Mouse (Mus musculus) kidney, postnatal 0 days (tissue): ENCODE data around the gene Pdgfd. TPM values are rescaled to one million over a fixed set of nuclear protein-coding genes. Genes with fewer than 3 reads are reported as not detected.

Experiments used
- ATAC-seq: fragments of 200-750 bp; cut with Nextera tagmentation; replicated peaks from 2 replicates; pipeline ENCODE4 v1.8.0; 2017; ENCODE audit warnings: low read depth, moderate number of reproducible peaks, moderate TSS enrichment, moderate library complexity; ENCODE audit not compliant: low FRiP score
- DNase-seq: peaks from one replicate; pipeline ENCODE4 v3.0.0-alpha.2; 2016; ENCODE audit warnings: low spot score
- H3K27ac ChIP-seq: fragments of 300-500 bp; sonication (generic); 2 replicates; pipeline ENCODE4 v1.5.1; 2014; ENCODE audit warnings: mild to moderate bottlenecking
- H3K27me3 ChIP-seq: fragments of 300-500 bp; sonication (generic); 2 replicates; pipeline ENCODE4 v1.6.1; 2014; ENCODE audit warnings: low read length, mixed read lengths; ENCODE audit not compliant: insufficient read depth
- H3K36me3 ChIP-seq: fragments of 300-500 bp; sonication (generic); 2 replicates; pipeline ENCODE4 v1.6.1; 2014; ENCODE audit warnings: low read length, mixed read lengths; ENCODE audit not compliant: insufficient read depth
- H3K4me1 ChIP-seq: fragments of 300-500 bp; sonication (generic); replicated peaks from 2 replicates; pipeline ENCODE4 v1.6.1; 2014; ENCODE audit warnings: antibody characterized with exemption, low read length, mixed read lengths; ENCODE audit not compliant: insufficient read depth
- H3K4me2 ChIP-seq: fragments of 300-500 bp; sonication (generic); 2 replicates; pipeline ENCODE4 v1.6.1; 2014; ENCODE audit warnings: mild to moderate bottlenecking, low read length, moderate library complexity, mixed read lengths
- H3K4me3 ChIP-seq: fragments of 300-500 bp; sonication (generic); replicated peaks from 2 replicates; pipeline ENCODE4 v1.5.1; 2014; ENCODE audit warnings: low read depth, low read length
- H3K9ac ChIP-seq: fragments of 300-500 bp; sonication (generic); 2 replicates; pipeline ENCODE4 v1.6.1; 2014; ENCODE audit warnings: low read depth, low read length
- H3K9me3 ChIP-seq: fragments of 300-500 bp; sonication (generic); replicated peaks from 2 replicates; pipeline ENCODE4 v1.6.1; 2016; ENCODE audit warnings: low read length, inconsistent platforms, mixed read lengths
- CTCF ChIP-seq: IDR thresholded peaks from 2 replicates; pipeline ENCODE4 v1.5.1; 2016; ENCODE audit warnings: antibody characterized with exemption, low read depth, mild to moderate bottlenecking, moderate library complexity
- whole genome bisulfite sequencing: fragments of 180-500 bp; shearing (Covaris S2); extraction: QIAGEN DNeasy Blood & Tissue Kit; methylation state at CpG from one replicate; pipeline ENCODE4 v1.1.7; 2014; 5-methylcytosine and 5-hydroxymethylcytosine counted together
- polyA plus RNA-seq: library from polyadenylated mRNA; unstranded; fragments of >200 nt; fragmentation: Nextera tagmentation; extraction: Ambion mirVana; gene quantifications from 2 replicates; pipeline ENCODE4 v1.2.1, GENCODE M21; 2015

The Pdgfd gene
- polyA plus RNA-seq, 1 experiment from 2014 or later = 21.5 TPM

DNA sequence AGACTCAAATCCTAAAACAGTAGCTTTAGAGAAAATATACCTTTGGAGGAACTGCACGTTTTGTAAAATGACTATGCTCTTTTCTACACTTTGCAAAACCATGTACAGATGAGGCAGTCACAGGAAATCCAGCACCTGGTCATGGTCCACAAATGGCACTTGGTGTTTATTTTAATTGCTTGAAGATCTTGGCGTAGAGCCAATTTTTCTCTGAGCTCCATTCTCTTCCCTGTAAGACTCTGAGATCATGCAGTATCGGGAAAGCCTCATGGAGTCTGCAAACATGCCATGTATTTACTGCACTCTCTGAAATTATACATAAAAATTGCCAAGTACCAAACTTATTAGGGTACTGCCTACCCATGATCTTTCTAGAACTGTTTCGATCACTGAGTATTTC lies 176.5 kb downstream of the Pdgfd start:
- TF ChIP-seq CTCF = no peak
- Histone ChIP-seq H3K4me3 (no peak overlapping the region), H3K9ac (no peak overlapping the region), H3K27me3 (no peaks in the 10 kb centered on the region), H3K4me2 (no peak overlapping the region), H3K4me1 (no peaks in the 10 kb centered on the region), H3K27ac (no peak overlapping the region), H3K36me3 (no peaks in the 10 kb centered on the region), H3K9me3 (no peaks in the 10 kb centered on the region)
- ATAC-seq = peak; percentile 66; the same call in 1 of the 2 replicates
- WGBS = 44% methylated on average over 4 of the region's 4 CpGs
- DNase-seq = peak; percentile 73

DNA sequence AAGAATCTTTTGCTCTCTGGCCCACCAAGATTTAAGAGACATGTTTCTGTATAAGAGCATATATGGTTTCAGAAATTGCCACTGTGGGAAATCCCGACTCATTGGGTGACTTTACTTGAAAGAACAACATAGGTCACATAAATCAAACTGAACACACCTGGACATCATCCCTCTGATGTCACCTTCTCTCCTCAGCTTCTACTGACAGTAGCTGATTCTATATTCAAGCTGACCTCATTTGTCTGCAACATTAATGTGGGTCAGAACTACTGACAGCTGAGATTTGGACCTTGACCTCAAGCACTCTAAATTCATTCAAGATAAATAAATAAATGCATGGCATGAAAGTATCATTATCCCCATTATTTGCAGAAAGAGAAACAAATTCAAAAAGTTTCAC lies 177.0 kb downstream of the Pdgfd start:
- H3K27ac ChIP-seq = no peak overlapping the region
- no peaks in the 10 kb centered on the region for H3K36me3 ChIP-seq
- no peak for TF ChIP-seq CTCF
- H3K4me1 ChIP-seq = no peaks in the 10 kb centered on the region
- no peak for DNase-seq
- H3K9ac ChIP-seq = no peak overlapping the region
- H3K9me3 ChIP-seq = no peaks in the 10 kb centered on the region
- no peaks in the 10 kb centered on the region for H3K27me3 ChIP-seq
- no peak overlapping the region for H3K4me2 ChIP-seq
- WGBS = 30% methylated on average over 1 of the region's 1 CpGs
- no peak for ATAC-seq
- no peak overlapping the region for H3K4me3 ChIP-seq

DNA sequence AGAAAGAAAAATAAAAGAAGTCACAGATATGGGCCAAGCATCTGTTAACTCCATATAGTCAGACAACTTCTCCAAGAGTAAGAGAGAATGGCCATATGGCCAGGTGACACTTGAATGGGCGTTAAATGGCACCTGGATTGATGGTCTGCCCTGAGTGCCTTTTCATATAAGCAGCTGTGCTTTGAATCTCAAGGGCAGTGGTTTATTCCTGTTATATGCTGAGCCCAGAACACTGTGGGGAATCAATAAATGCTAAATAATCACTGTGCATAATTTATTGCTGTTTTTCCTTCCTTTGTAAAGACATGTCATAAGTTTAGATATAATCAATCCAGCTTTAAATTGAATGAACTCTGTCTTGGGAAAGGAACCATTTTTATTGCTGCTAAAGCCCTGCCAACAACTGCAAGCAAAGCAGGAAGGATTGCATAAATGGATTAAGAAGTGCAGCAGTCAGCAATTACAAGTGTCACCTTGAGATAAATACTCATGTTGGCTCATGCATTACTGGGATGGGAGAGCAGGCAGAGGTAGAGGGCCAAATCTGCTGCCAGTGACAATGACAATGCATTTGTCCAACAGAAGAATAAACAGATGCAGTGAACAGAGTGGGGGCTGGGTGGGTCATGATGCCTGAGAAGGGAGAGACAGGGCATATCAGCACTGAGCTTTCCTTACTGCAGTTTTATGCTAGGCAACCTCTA lies 185.0 kb downstream of the Pdgfd start:
- H3K9me3 ChIP-seq = no peaks in the 10 kb centered on the region
- H3K4me3 ChIP-seq = no peak overlapping the region
- no peaks in the 10 kb centered on the region for H3K4me1 ChIP-seq
- no peak overlapping the region for H3K9ac ChIP-seq
- H3K4me2 ChIP-seq = no peak overlapping the region
- DNase-seq (no peak), ATAC-seq (no peak)
- no peak for TF ChIP-seq CTCF
- WGBS = 38% methylated on average over 1 of the region's 1 CpGs
- H3K27ac ChIP-seq = no peak overlapping the region
- no peaks in the 10 kb centered on the region for H3K27me3 ChIP-seq
- H3K36me3 ChIP-seq = no peaks in the 10 kb centered on the region

DNA sequence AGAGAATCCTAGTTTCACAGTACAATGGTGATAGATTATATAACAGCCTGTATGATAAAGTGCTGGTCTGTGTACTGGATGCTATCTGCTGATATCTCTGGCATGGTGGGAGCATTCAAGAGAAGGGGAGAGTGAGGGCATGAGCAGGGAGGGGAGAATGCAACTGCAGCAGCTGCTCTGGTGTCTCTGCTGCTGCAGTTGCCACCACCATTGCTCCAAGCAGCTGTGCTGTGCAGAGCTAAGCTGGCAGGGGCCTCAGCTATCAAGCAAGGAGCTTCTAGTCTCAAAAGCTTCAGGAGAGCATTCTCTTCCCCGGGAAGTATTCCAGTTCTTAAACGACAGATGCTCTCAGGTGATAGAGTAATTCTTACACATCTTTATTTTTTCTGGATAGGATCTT lies 192.4 kb downstream of the Pdgfd start:
- no peaks in the 10 kb centered on the region for H3K36me3 ChIP-seq
- no peak for ATAC-seq
- H3K4me2 ChIP-seq = no peak overlapping the region
- no peak for TF ChIP-seq CTCF
- no peaks in the 10 kb centered on the region for H3K27me3 ChIP-seq
- H3K9me3 ChIP-seq = no peaks in the 10 kb centered on the region
- 94% methylated on average over 2 of the region's 2 CpGs for WGBS
- H3K4me3 ChIP-seq = no peak overlapping the region
- H3K4me1 ChIP-seq = no peaks in the 10 kb centered on the region
- H3K27ac ChIP-seq = no peak overlapping the region
- DNase-seq = no peak
- H3K9ac ChIP-seq = no peak overlapping the region

DNA sequence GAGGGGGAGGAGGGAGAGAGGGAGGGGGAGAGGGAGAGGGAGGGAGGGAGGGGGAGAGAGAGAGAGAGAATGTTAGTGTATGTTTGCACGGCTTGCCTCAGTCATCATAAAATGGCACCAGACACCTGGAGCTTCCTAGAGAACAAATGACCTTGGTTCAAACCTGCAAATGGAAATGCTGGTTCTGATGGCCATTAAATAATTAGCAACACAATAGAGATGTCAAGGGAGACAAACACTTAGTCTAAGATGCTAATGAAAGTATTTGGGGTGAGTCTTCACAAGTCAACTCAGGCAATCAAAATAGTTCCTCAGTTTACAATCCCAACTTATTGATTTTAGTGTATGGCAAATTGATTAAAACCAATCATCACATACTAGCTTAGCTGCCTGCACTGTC lies 198.2 kb downstream of the Pdgfd start:
- no peaks in the 10 kb centered on the region for H3K9me3 ChIP-seq
- no peaks in the 10 kb centered on the region for H3K27me3 ChIP-seq
- H3K4me2 ChIP-seq = no peak overlapping the region
- H3K9ac ChIP-seq = no peak overlapping the region
- no peaks in the 10 kb centered on the region for H3K36me3 ChIP-seq
- H3K4me3 ChIP-seq = no peak overlapping the region
- no peak overlapping the region for H3K27ac ChIP-seq
- no peak for TF ChIP-seq CTCF
- no peak for ATAC-seq
- H3K4me1 ChIP-seq = no peaks in the 10 kb centered on the region
- no peak for DNase-seq
- WGBS = 22% methylated on average over 1 of the region's 1 CpGs

DNA sequence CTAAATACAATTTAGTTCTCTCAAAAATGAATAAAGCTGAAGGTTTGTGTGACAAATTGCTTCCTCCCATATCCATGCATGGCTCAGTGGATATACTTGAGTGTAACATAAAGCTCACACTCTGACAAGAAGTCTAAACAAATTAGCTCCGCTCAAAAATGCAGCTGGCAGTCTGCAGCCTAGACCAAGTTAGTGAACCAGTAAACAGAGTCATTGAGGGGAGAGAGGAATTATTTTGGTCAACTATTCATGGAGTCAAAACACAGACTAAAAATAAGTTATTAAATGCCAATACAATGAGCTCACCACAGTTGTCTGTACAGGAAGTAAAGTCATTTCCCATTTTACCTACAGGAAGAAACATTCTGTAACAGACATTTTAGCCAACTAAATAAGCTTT lies 233.4 kb downstream of the Pdgfd start:
- ATAC-seq (no peak), DNase-seq (peak; percentile 42)
- H3K36me3 ChIP-seq = no peaks in the 10 kb centered on the region
- no peaks in the 10 kb centered on the region for H3K9me3 ChIP-seq
- 7% methylated on average over 1 of the region's 1 CpGs for WGBS
- H3K4me3 ChIP-seq = no peak overlapping the region
- H3K4me2 ChIP-seq = no peak overlapping the region
- no peaks in the 10 kb centered on the region for H3K27me3 ChIP-seq
- TF ChIP-seq CTCF = no peak
- H3K9ac ChIP-seq = no peak overlapping the region
- no peaks in the 10 kb centered on the region for H3K4me1 ChIP-seq
- no peak overlapping the region for H3K27ac ChIP-seq

DNA sequence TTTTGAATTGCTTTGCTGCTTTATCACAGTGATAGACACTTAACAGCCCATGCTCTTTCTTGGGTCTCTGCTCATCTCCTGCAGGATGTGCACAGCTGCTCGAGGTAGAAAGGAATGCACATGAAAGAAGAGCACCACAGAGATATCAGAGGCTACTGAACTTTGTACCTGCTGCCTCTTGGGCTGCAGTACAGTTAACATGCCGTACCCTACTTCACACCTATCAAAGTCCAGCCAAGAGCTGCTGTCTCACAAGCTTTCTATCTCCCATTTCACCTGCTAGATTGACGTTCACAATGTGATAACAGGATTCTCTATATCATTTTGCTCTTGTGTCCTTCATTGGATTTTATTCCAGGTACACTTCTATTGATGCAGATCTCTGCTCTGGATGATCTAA lies 238.2 kb downstream of the Pdgfd start:
- H3K4me1 ChIP-seq = no peaks in the 10 kb centered on the region
- H3K27ac ChIP-seq = no peak overlapping the region
- DNase-seq = no peak
- no peak overlapping the region for H3K4me3 ChIP-seq
- no peaks in the 10 kb centered on the region for H3K9me3 ChIP-seq
- no peak overlapping the region for H3K9ac ChIP-seq
- WGBS = 69% methylated on average over 3 of the region's 3 CpGs
- H3K36me3 ChIP-seq = no peaks in the 10 kb centered on the region
- no peak overlapping the region for H3K4me2 ChIP-seq
- no peak for TF ChIP-seq CTCF
- no peak for ATAC-seq
- H3K27me3 ChIP-seq = no peaks in the 10 kb centered on the region
